Mouse (Mus musculus) liver, adult (tissue): ENCODE measurements at regions not wholly inside any gene's neighbourhood (a gene's known extent, or its start where the extent isn't known, plus 50 kb on each side); places are given as distances from the start of the nearest gene placed in this dataset.

Source experiments
- GATA4 ChIP-seq: IDR thresholded peaks from 2 replicates; pipeline ENCODE4 v1.6.1; 2014; ENCODE audit warnings: mild to moderate bottlenecking, low read length; ENCODE audit not compliant: insufficient replicate concordance

DNA sequence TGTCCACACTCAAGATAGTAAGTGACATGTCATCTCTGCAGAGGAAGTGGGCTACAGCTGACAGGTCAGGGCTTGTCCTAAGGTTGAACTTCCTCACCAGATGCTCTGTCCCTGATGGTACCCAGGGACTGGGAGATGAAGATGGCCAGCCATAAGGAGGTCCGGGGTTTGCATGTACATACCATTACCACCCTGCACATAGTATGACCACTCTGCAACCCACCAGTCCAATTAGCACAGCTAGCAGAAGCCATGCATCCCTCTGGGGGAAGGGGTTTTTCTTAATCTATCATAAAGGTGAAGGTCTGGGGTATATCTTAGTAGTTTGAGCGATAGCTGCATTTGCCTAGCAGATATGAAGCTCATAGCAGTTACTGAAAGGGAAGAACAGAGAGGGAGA, 298.3 kb downstream of the Sox9 start:
- no peak for TF ChIP-seq GATA4

GRCm38 (mm10) chr11:113084442-113084841, 302.4 kb downstream of the Sox9 start:
- no peak for TF ChIP-seq GATA4

GRCm38 (mm10) chr11:113085556-113085955, 303.5 kb downstream of the Sox9 start:
- TF ChIP-seq GATA4: no peak

GRCm38 (mm10) chr11:113087084-113087483, 305.1 kb downstream of the Sox9 start:
- no peak for TF ChIP-seq GATA4

DNA sequence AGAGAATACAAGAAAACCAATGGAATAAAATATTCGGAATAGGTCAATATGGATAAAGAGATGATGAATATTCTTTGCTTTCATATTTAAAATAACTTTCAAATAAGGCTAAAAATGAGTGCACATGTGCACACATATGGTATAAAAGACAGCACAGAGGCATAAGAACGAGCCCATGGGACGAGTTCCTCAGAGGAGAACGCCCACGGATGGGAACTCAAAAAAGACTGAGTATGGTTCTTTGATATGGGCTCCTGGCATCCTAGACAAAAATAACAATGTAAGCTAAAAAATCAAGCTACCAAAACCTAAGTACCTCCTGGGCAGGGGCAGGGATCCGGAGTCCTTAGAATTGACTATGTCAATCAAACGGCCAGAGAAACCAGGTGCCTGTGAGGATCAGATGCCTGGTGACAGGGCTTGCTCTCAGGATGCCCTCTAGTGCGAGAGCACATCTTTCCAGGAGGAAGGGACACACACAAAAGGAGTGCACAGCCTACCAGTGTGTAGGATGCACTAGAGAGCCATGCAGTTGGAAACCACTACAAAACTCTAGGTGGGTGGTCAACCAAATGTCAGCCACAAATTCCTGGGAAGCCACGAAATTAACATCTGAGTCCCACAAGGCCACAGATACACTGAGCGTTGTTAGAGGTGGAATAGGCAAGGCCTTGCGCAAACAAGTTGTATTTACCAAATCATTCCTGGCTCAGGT, 307.8 kb downstream of the Sox9 start:
- no peak for TF ChIP-seq GATA4

GRCm38 (mm10) chr11:113091901-113092568, 310.0 kb downstream of the Sox9 start:
- no peak for TF ChIP-seq GATA4

DNA sequence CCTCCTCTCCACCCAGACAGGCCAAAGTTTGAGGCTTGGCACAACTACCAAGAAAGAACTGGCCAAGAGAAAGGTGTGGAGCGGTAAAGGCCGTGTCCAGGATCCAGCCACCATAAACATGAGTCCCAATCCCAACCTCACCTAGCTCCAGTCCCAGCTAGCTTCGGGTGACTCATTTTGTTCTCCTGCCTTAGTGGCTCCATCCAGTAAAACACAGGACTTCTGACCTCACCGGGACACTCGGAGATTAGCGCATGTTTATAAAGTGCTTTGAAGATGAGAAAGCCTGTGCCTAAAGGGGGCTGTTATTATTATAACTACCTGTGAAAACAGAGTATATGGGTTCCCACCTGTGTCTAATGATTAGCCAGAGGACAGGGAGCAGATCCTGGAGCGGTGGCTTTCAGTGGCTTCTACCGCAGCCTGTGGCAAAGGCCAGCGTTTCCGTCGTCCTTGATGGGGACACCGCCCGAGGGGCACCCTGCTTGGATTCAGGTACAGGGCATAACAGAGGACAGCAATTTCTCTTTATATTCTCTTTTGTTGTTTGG, 311.9 kb downstream of the Sox9 start:
- no peak for TF ChIP-seq GATA4

- TF ChIP-seq GATA4: no peak
These were observed 313.6 kb downstream of the Sox9 start for GRCm38 (mm10) chr11:113095625-113096024.

DNA sequence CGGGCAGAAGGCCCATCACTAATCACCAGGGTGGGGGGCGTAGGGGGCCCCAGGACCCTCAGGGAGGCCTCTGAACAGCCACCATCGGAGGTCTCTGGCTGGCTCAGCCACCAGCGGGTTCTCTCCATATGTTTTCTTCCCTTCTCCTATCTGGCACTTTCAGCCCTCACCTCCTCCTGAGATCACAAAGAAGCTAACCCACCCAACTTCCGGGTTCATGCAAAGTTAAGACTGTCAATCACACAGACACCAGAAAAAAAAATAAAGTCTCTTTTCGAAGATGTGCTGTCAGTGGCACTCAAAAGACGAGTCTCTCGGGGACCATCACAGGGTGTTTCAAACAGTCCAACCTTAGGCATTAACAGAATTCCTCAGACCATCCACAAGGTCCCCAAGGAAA, 314.2 kb downstream of the Sox9 start:
- TF ChIP-seq GATA4: no peak

- no peak for TF ChIP-seq GATA4
These were observed 316.3 kb downstream of the Sox9 start for GRCm38 (mm10) chr11:113098360-113098759.

DNA sequence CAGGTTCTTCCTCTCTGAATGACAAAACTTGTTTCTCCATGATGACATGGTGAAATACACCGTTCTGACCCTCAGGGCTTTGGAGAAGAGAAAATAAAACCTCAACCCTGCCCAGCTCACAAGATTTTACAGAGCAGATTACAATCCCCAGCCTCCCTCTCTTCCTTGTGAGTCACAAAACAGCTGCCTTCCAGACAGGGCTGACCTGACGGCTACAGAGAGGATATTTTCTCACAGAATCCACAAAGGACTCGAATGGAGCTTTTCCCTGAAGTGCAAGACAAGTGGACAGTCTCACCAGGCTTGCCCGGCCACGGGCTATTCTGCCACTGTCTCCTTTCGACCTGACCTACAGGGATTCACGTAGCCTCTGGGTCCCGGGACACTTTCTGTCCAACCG, 318.8 kb downstream of the Sox9 start:
- TF ChIP-seq GATA4: no peak

DNA sequence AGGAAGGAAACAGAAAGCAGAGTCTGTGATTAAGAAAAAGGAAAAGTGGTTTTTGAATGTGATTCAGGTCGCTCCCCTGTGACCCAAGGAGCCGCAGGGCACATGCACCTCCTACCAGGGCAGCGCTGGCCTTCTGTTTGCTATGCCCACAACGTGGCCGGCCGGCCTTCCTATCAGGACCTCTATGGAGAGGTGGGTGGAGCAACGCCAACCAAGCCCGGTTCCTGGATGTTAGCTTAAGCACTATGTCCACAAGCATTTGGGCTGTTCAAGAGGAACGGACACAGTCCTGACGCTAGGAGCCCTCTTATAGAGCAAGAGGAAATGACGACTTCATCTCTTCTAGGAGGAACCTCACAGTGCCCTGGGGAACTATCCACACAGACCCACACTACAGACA, 319.5 kb downstream of the Sox9 start:
- no peak for TF ChIP-seq GATA4

DNA sequence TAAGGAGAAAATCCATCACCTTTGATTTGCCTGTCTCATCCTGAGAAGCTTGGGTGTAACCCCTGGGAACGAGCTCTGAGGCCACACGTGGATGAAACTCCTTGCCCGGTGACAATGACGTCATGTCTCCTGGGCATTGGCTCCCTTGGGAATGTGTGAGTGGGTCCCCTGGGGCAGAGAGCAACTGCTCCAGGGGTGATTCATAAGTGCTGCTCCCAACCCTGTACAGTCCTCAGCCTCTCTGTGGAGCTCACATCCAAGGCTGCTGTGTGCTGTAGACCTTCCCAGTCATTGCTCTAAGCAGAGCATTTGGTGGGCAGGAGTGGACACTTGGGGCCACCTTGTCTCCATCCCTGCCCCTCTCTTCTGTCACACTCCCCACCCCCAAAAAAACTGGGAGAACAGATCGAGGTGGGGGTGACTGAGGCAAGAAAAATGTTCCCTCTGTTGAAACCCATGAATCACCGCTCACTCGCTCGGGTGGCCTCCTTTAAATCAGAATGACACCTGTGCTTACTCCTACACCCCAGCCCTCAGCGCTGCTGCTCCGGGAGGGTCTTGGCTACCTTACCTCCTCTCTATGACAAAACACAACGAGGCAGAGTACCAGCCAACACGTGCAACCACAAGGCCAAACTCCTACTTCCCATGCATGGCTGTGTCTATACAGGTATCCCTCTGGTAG, 321.3 kb downstream of the Sox9 start:
- TF ChIP-seq GATA4: no peak

DNA sequence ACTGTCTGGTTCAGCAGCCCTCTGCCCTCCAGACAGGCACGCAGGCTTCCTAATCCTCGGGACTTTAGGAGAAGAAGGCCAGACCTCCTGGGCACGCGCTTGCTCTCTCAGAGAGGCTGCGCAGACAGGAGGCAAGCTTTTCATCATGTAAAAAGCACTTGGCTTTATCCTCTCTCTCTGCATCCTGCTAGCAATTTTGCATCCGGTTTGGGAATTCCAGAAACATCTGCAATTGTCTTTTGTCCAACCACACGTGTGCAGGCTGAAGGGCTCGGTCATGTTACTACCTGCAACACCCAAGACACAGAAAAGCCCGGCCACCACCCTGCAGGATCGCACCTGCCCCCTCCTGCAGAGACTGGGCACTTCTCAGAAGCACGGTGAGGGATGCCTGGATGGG, 323.3 kb downstream of the Sox9 start:
- TF ChIP-seq GATA4: no peak

- TF ChIP-seq GATA4: no peak
These were observed 325.3 kb downstream of the Sox9 start for GRCm38 (mm10) chr11:113107205-113107844.
